Mouse (Mus musculus) limb, embryonic 14.5 days (tissue): ENCODE results near the gene Fezf1. TPM values are rescaled to one million over a fixed set of nuclear protein-coding genes. Genes with fewer than 3 reads are reported as not detected.

ENCODE experiments used
- ATAC-seq: fragments of 200-750 bp; cut with Nextera tagmentation; 2 replicates; pipeline ENCODE4 v1.8.0; 2017; ENCODE audit warnings: low read depth, moderate number of reproducible peaks, moderate TSS enrichment; ENCODE audit not compliant: low FRiP score
- DNase-seq: peaks from one replicate; pipeline ENCODE4 v3.0.0-alpha.2; 2015; ENCODE audit warnings: low spot score
- H3K27ac ChIP-seq: fragments of 300-500 bp; sonication (generic); replicated peaks from 2 replicates; pipeline ENCODE4 v1.5.1; 2014; ENCODE audit warnings: low read depth, mild to moderate bottlenecking, low read length, moderate library complexity, mixed read lengths
- H3K27me3 ChIP-seq: fragments of 300-500 bp; sonication (generic); 2 replicates; pipeline ENCODE4 v1.6.1; 2014; ENCODE audit warnings: low read length, mixed read lengths; ENCODE audit not compliant: control insufficient read depth, insufficient read depth
- H3K36me3 ChIP-seq: fragments of 300-500 bp; sonication (generic); 2 replicates; pipeline ENCODE4 v1.6.1; 2014; ENCODE audit warnings: mild to moderate bottlenecking, low read length, moderate library complexity, mixed read lengths; ENCODE audit not compliant: control insufficient read depth, insufficient read depth
- H3K4me1 ChIP-seq: fragments of 300-500 bp; sonication (generic); 2 replicates; pipeline ENCODE4 v1.6.1; 2014; ENCODE audit warnings: antibody characterized with exemption, low read length, mixed read lengths; ENCODE audit not compliant: control insufficient read depth, insufficient read depth
- H3K4me2 ChIP-seq: fragments of 300-500 bp; sonication (generic); replicated peaks from 2 replicates; pipeline ENCODE4 v1.6.1; 2014; ENCODE audit warnings: low read depth, mild to moderate bottlenecking, low read length, moderate library complexity; ENCODE audit not compliant: severe bottlenecking
- H3K4me3 ChIP-seq: fragments of 300-500 bp; sonication (generic); replicated peaks from 2 replicates; pipeline ENCODE4 v1.5.1; 2014; ENCODE audit warnings: low read length
- H3K9ac ChIP-seq: fragments of 300-500 bp; sonication (generic); 2 replicates; pipeline ENCODE4 v1.6.1; 2014; ENCODE audit warnings: mild to moderate bottlenecking, low read depth, low read length, moderate library complexity; ENCODE audit not compliant: severe bottlenecking
- H3K9me3 ChIP-seq: fragments of 300-500 bp; sonication (generic); 2 replicates; pipeline ENCODE4 v1.6.1; 2016; ENCODE audit warnings: low read length; ENCODE audit not compliant: control insufficient read depth
- POLR2A ChIP-seq: fragments of 200-500 bp; IDR thresholded peaks from 2 replicates; pipeline ENCODE4 v1.8.0; 2012; ENCODE audit warnings: inconsistent platforms, mild to moderate bottlenecking, moderate library complexity, borderline replicate concordance; ENCODE audit not compliant: insufficient read depth, insufficient read length; ENCODE audit errors: extremely low read depth
- WGBS: fragments of 180-500 bp; shearing (Covaris S2); extraction: QIAGEN DNeasy Blood & Tissue Kit; methylation state at CpG from one replicate; pipeline ENCODE4 v1.1.7; 2014; 5-methylcytosine and 5-hydroxymethylcytosine counted together
- polyA plus RNA-seq, 2 experiments: library from polyadenylated mRNA; depleted of rRNA in 1 of 2; stranded (reverse) in 1 of 2; unstranded in 1 of 2; fragments of >200 nt; fragmentation: Nextera tagmentation in 1 of 2; extraction: Ambion mirVana in 1 of 2; gene quantifications; 2 replicates each; pipeline versions ENCODE4 v1.2.1 to v1.2.3; 2012 to 2014

The Fezf1 gene
- polyA plus RNA-seq (2012; rRNA removed) (0.05 and 0.11 TPM in 2 replicates), polyA plus RNA-seq (2014; fragmentation: Nextera tagmentation; extraction: Ambion mirVana) (not detected in 2 replicates)

- DNase-seq = no peak
Measured at GRCm38 (mm10) chr6:23248313-23249052, at the start of gene Fezf1. Gene Fezf1, minus strand, starts transcription at chr6:23248362.

GRCm38 (mm10) chr6:23294685-23295084 lies 46.5 kb upstream of the Fezf1 start:
- 87% methylated on average over 4 of the region's 4 CpGs for WGBS
- no peak for DNase-seq
- no peak for ATAC-seq
- TF ChIP-seq POLR2A = no peak
- no peak overlapping the region for H3K4me2 ChIP-seq
- H3K27me3 ChIP-seq = no peaks in the 10 kb centered on the region
- no peak overlapping the region for H3K9ac ChIP-seq
- H3K36me3 ChIP-seq = no peaks in the 10 kb centered on the region
- no peak overlapping the region for H3K4me3 ChIP-seq
- H3K9me3 ChIP-seq = no peaks in the 10 kb centered on the region
- no peaks in the 10 kb centered on the region for H3K4me1 ChIP-seq
- H3K27ac ChIP-seq = no peak overlapping the region

More at GRCm38 (mm10) chr6:23248313-23249052, at the start of gene Fezf1:
- Histone ChIP-seq H3K4me1 (peaks cover 13% of the 10 kb centered on the region; the same call in 1 of the 2 replicates), H3K9ac (no peak within 1 kb of the TSS), H3K36me3 (no peaks in the 10 kb centered on the region), H3K9me3 (no peaks in the 10 kb centered on the region), H3K27me3 (peaks cover 91% of the 10 kb centered on the region), H3K27ac (no peak within 1 kb of the TSS), H3K4me3 (peak within 1 kb of the TSS; percentile 42), H3K4me2 (peak within 1 kb of the TSS; percentile 73)
- ATAC-seq = no peak
- no peak for TF ChIP-seq POLR2A
- under 1% methylated on average over 31 of the region's 31 CpGs for WGBS

GRCm38 (mm10) chr6:23288752-23289151 lies 40.6 kb upstream of the Fezf1 start:
- Histone ChIP-seq H3K9me3 (no peaks in the 10 kb centered on the region), H3K27me3 (no peaks in the 10 kb centered on the region), H3K27ac (no peak overlapping the region), H3K4me2 (no peak overlapping the region), H3K4me1 (no peaks in the 10 kb centered on the region), H3K4me3 (no peak overlapping the region), H3K9ac (no peak overlapping the region), H3K36me3 (no peaks in the 10 kb centered on the region)
- 83% methylated on average over 4 of the region's 4 CpGs for WGBS
- no peak for ATAC-seq
- TF ChIP-seq POLR2A = no peak
- no peak for DNase-seq

GRCm38 (mm10) chr6:23281514-23281820 lies 33.3 kb upstream of the Fezf1 start:
- WGBS = 53% methylated on average over 9 of the region's 9 CpGs
- no peak overlapping the region for H3K27ac ChIP-seq
- no peak overlapping the region for H3K4me2 ChIP-seq
- H3K9me3 ChIP-seq = no peaks in the 10 kb centered on the region
- H3K4me3 ChIP-seq = no peak overlapping the region
- DNase-seq (no peak), ATAC-seq (no peak)
- no peak for TF ChIP-seq POLR2A
- no peaks in the 10 kb centered on the region for H3K27me3 ChIP-seq
- H3K36me3 ChIP-seq = no peaks in the 10 kb centered on the region
- no peaks in the 10 kb centered on the region for H3K4me1 ChIP-seq
- H3K9ac ChIP-seq = no peak overlapping the region

- Histone ChIP-seq H3K27me3 (no peaks in the 10 kb centered on the region), H3K9me3 (no peaks in the 10 kb centered on the region), H3K27ac (no peak overlapping the region), H3K9ac (no peak overlapping the region), H3K36me3 (no peaks in the 10 kb centered on the region), H3K4me2 (no peak overlapping the region), H3K4me1 (no peaks in the 10 kb centered on the region), H3K4me3 (no peak overlapping the region)
- whole genome bisulfite sequencing = 19% methylated on average over 15 of the region's 15 CpGs
- ATAC-seq (no peak), DNase-seq (no peak)
- no peak for TF ChIP-seq POLR2A
Measured at GRCm38 (mm10) chr6:23280811-23281513, 32.8 kb upstream of the Fezf1 start.
